Mouse (Mus musculus) lung, adult 2 months (tissue): ENCODE measurements at regions not wholly inside any gene's neighbourhood (a gene's known extent, or its start where the extent isn't known, plus 50 kb on each side); places are given as distances from the start of the nearest gene placed in this dataset.

ENCODE experiments used
- CTCF ChIP-seq: fragments of 200-500 bp; IDR thresholded peaks from 2 replicates; pipeline ENCODE4 v1.5.1; 2011; ENCODE audit warnings: mild to moderate bottlenecking, low read length, control low read depth; ENCODE audit not compliant: insufficient read depth
- POLR2A ChIP-seq: fragments of 200-500 bp; IDR thresholded peaks from 2 replicates; pipeline ENCODE4 v1.6.1; 2011; ENCODE audit warnings: low read depth, mild to moderate bottlenecking, control low read depth, low read length, borderline replicate concordance; ENCODE audit errors: extremely low read depth

DNA sequence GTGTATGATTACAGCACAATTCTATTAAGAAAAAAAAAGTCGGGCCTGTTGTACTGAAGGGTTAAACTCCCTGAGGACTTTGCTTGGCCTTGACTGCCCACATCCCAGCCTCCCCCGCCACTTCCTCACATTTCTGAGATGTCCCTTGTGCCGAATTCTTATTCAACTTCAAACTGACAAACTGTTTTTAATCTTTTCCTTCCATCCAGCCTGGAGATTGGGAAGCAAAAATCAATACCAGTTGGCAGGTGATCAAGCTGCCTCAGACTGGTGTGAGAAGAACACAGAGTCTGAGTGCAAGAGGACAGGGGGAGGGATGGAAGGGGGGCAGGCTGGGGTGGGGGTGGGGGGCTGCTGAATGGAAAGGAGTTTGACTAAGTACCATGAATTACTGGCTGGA, 354.7 kb upstream of the Pbx1 start:
- no peak for TF ChIP-seq POLR2A
- TF ChIP-seq CTCF = no peak
